Mouse (Mus musculus): ENCODE data around the gene Clec2h. TPM values are rescaled to one million over a fixed set of nuclear protein-coding genes. Genes with fewer than 3 reads are reported as not detected.

The Clec2h gene
- under 1 TPM in 1 of 2 experiments, not detected in 1; 0.84 TPM for total RNA-seq (2023)

GRCm38 (mm10) chr6:128662206-128662605, at the start of gene Clec2h:
Clec2h (plus strand) TSS chr6:128662385.

GRCm38 (mm10) chr6:128623433-128623832, 38.8 kb upstream of the Clec2h start, which contains the start of gene Klrb1a:
Klrb1a (minus strand) TSS chr6:128623533.

GRCm38 (mm10) chr6:128722959-128723358, 60.8 kb downstream of the Clec2h start, which contains the start of gene Klrb1:
Klrb1 (minus strand) TSS chr6:128723059.

Other genes starting within 250 kb of the Clec2h start
- 10 to 100 TPM; 12.3 to 12.7 TPM for gene Itfg2, start 237.5 kb upstream of the Clec2h start, total RNA-seq (2023)
- gene Fkbp4, start 223.7 kb upstream of the Clec2h start, total RNA-seq (2023) = 10 to 100 TPM; 39.2 to 39.7 TPM
- gene Pzp, start 135.7 kb upstream of the Clec2h start, total RNA-seq (2023) = not detected
- gene A2ml1, start 80.8 kb upstream of the Clec2h start, total RNA-seq (2023) = not detected
- not detected for gene Klrb1a, start 38.9 kb upstream of the Clec2h start, total RNA-seq (2023)
- gene Klrb1, start 60.7 kb downstream of the Clec2h start, total RNA-seq (2023) = not detected
- gene Klrb1c, start 126.8 kb downstream of the Clec2h start, total RNA-seq (2023) = under 1 TPM in 1 of 2 experiments, not detected in 1; 0.33 TPM
- gene Gm44511, start 163.9 kb downstream of the Clec2h start, total RNA-seq (2023) = not detected
- gene Klrb1b, start 163.9 kb downstream of the Clec2h start, total RNA-seq (2023) = not detected
- gene Clec2i, start 225.2 kb downstream of the Clec2h start, total RNA-seq (2023) = 10 to 100 TPM in 1 of 2 experiments, 1 to 10 TPM in 1; 7.4 to 16.4 TPM
- gene BC035044, start 228.7 kb downstream of the Clec2h start, total RNA-seq (2023) = 10 to 100 TPM; 42.9 to 64.5 TPM